Mouse (Mus musculus) kidney, embryonic 14.5 days (tissue): ENCODE measurements around the gene Cd37. TPM values are rescaled to one million over a fixed set of nuclear protein-coding genes. Genes with fewer than 3 reads are reported as not detected.
"Not testable (repeated sequence)": the region's sequence is repeated elsewhere in the genome, so short reads cannot be mapped to it uniquely, and the experiment has no call there.

Experiments used
- ATAC-seq: fragments of 200-750 bp; cut with Nextera tagmentation; 2 replicates; pipeline ENCODE4 v1.8.0; 2017; ENCODE audit warnings: moderate number of reproducible peaks, mild to moderate bottlenecking, moderate TSS enrichment, moderate library complexity; ENCODE audit not compliant: low FRiP score, low TSS enrichment
- H3K27ac ChIP-seq: fragments of 300-500 bp; sonication (generic); 2 replicates; pipeline ENCODE4 v1.5.1; 2014; ENCODE audit warnings: low read depth, mild to moderate bottlenecking, low read length, moderate library complexity, mixed read lengths
- H3K27me3 ChIP-seq: fragments of 300-500 bp; sonication (generic); 2 replicates; pipeline ENCODE4 v1.6.1; 2014; ENCODE audit warnings: mild to moderate bottlenecking, low read length; ENCODE audit not compliant: control insufficient read depth, insufficient read depth
- H3K36me3 ChIP-seq: fragments of 300-500 bp; sonication (generic); 2 replicates; pipeline ENCODE4 v1.6.1; 2014; ENCODE audit warnings: low read length, mixed read lengths; ENCODE audit not compliant: control insufficient read depth, insufficient read depth
- H3K4me1 ChIP-seq: fragments of 300-500 bp; sonication (generic); 2 replicates; pipeline ENCODE4 v1.6.1; 2014; ENCODE audit warnings: low read length, mixed read lengths; ENCODE audit not compliant: control insufficient read depth, insufficient read depth
- H3K4me2 ChIP-seq: fragments of 300-500 bp; sonication (generic); replicated peaks from 2 replicates; pipeline ENCODE4 v1.6.1; 2014; ENCODE audit warnings: low read depth, mild to moderate bottlenecking, low read length
- H3K4me3 ChIP-seq: fragments of 300-500 bp; sonication (generic); 2 replicates; pipeline ENCODE4 v1.5.1; 2014; ENCODE audit warnings: mild to moderate bottlenecking, low read length
- H3K9ac ChIP-seq: fragments of 300-500 bp; sonication (generic); 2 replicates; pipeline ENCODE4 v1.6.1; 2014; ENCODE audit warnings: low read depth, mild to moderate bottlenecking, low read length, moderate library complexity
- H3K9me3 ChIP-seq: fragments of 300-500 bp; sonication (generic); 2 replicates; pipeline ENCODE4 v1.6.1; 2016; ENCODE audit warnings: low read length; ENCODE audit not compliant: control insufficient read depth
- WGBS: fragments of 180-500 bp; shearing (Covaris S2); extraction: QIAGEN DNeasy Blood & Tissue Kit; methylation state at CpG from one replicate; pipeline ENCODE4 v1.1.7; 2014; 5-methylcytosine and 5-hydroxymethylcytosine counted together
- polyA plus RNA-seq: library from polyadenylated mRNA; unstranded; fragments of >200 nt; fragmentation: Nextera tagmentation; extraction: Ambion mirVana; gene quantifications from 2 replicates; pipeline ENCODE4 v1.2.1, GENCODE M21; 2014

Gene Cd37
- polyA plus RNA-seq, 1 experiment from 2014 or later: 0.60 TPM

DNA sequence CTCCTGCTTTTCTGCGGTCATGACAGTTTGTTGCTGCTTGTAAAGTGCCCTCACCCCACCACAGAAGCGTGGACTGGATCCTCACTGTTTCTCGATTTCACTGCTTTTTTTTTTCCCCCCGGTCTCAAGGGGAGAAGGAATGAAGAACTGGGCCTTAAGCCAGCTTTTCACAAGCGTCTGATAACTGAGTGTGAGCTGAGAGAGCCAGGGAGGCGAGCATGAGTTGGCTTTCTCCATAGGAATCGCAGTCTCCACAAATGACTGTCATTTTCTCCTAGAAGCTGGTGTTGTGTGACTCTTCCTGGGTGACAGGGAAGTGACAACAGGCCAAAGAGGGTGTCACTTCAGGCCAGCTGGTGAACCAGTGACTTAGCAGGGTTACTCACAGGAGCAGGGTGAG is 23.4 kb upstream of the Cd37 start:
- H3K9ac ChIP-seq: no peak overlapping the region
- 57% methylated on average over 7 of the region's 7 CpGs for WGBS
- no peak for ATAC-seq

DNA sequence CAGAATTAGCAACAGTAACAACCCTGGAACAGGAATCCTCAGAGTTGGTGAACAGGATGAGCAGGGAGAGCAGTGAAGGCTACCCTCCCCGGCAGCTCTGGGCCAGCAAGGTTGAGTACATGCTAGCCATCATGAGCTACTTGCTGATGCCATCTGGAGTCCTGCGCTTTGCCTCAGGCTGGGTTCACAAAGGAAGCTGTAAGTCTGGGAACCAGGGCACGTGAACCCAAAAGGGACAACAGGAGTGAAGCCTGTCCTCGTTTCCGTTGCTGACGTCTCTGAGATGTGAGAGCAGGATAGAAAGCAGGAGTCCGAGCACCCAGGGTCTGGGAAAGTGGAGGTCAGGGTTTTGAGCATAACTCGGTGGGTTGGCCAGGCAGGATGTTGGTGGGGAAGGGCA is 20.4 kb upstream of the Cd37 start:
- no peak for ATAC-seq
- H3K4me2 ChIP-seq: no peak overlapping the region
- H3K27ac ChIP-seq: no peak overlapping the region
- 87% methylated on average over 8 of the region's 8 CpGs for WGBS
- H3K27me3 ChIP-seq: no peaks in the 10 kb centered on the region
- H3K4me1 ChIP-seq: no peaks in the 10 kb centered on the region
- no peaks in the 10 kb centered on the region for H3K36me3 ChIP-seq
- H3K9ac ChIP-seq: no peak overlapping the region
- H3K4me3 ChIP-seq: no peak overlapping the region
- H3K9me3 ChIP-seq: no peaks in the 10 kb centered on the region

More for the DNA sequence above, 23.4 kb upstream of the Cd37 start:
- Histone ChIP-seq H3K27ac (no peak overlapping the region), H3K4me2 (no peak overlapping the region), H3K9me3 (no peaks in the 10 kb centered on the region), H3K27me3 (no peaks in the 10 kb centered on the region), H3K4me3 (no peak overlapping the region), H3K4me1 (no peaks in the 10 kb centered on the region), H3K36me3 (no peaks in the 10 kb centered on the region)

DNA sequence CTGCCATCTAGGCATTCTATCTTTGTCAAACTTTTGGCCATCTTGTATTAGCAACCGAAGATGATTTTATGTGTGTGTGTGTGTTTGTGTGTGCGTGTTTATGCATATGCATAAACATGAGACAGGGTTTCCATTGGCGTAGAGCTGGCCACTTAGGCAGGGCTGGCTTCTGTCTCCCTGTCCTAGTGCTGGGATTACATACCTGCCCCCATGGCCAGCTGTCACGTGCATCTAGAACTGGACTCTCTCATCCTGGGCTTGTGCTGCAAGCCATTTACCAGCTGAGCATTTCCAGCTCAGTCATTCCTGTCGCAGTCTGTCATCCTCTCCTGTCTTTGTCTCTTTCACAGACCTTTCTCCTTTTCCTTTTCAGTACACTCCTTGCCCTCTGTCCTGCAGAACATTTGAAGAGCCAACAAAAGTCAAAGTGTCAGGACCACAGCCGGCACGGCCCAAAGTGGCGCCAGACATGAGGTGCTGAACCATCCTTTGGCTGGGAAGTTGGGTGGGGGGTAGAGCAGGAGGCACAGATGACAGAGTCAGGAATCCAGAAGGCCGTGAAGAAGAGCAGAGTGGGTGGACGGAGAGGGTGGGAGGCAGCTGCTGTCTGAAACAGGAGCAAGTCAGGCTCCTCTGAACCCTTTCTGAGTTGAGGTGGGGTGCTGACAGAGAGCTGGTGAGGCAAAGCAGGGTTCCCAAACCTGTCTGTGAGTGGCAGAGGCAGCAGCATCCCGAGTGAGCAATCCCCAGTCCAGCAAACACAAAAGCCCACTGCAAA is 18.3 kb upstream of the Cd37 start:
- Histone ChIP-seq H3K4me2 (no peak overlapping the region), H3K4me1 (no peaks in the 10 kb centered on the region), H3K4me3 (no peak overlapping the region), H3K9me3 (no peaks in the 10 kb centered on the region), H3K9ac (no peak overlapping the region), H3K27ac (no peak overlapping the region), H3K36me3 (no peaks in the 10 kb centered on the region), H3K27me3 (no peaks in the 10 kb centered on the region)
- 55% methylated on average over 11 of the region's 11 CpGs for WGBS
- ATAC-seq: no peak

DNA sequence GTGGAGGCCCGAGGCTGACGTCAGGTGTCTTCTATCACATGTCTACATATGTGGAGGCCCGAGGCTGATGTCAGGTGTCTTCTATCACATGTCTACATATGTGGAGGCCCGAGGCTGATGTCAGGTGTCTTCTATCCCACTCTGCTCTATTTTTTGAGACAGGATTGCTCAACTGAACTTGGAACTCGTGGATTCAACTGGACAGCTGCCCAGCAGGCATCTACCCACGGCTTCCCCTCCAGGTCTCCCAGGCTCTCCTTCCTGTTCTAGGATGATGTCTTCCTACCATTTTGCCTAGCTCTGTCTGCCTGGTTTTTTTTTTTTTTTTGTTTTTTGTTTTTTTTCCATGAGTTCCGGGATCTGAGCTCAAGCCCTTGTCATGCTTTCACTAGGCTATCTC is 16.9 kb upstream of the Cd37 start:
- not testable (repeated sequence) for H3K36me3 ChIP-seq, H3K4me3 ChIP-seq, H3K9ac ChIP-seq, H3K4me1 ChIP-seq, H3K27ac ChIP-seq, ATAC-seq, H3K9me3 ChIP-seq, H3K4me2 ChIP-seq, H3K27me3 ChIP-seq
- WGBS: 55% methylated on average over 5 of the region's 7 CpGs

DNA sequence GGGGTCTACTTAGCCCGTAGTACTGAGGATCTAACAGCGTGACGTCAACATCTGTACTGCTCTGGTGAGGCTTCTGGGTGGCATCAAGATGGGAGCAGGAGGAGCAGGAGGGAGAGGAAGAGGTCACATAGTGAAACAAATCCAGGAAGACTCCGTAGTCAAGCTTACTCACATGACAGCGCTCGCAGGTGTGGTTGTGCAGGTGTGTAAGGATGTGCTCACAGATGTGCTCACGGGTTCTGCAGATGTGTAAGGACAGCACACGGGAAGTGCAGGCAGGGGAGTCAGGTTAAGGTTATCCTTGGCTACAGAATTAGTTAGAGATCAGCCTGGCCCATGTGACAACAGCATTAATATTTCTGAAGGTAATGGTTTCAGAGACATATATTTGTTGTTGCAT is 14.9 kb upstream of the Cd37 start:
- H3K27me3 ChIP-seq: no peaks in the 10 kb centered on the region
- no peak overlapping the region for H3K4me2 ChIP-seq
- H3K36me3 ChIP-seq: no peaks in the 10 kb centered on the region
- WGBS: 89% methylated on average over 8 of the region's 8 CpGs
- no peaks in the 10 kb centered on the region for H3K4me1 ChIP-seq
- no peaks in the 10 kb centered on the region for H3K9me3 ChIP-seq
- no peak for ATAC-seq
- H3K9ac ChIP-seq: no peak overlapping the region
- no peak overlapping the region for H3K4me3 ChIP-seq
- H3K27ac ChIP-seq: no peak overlapping the region

DNA sequence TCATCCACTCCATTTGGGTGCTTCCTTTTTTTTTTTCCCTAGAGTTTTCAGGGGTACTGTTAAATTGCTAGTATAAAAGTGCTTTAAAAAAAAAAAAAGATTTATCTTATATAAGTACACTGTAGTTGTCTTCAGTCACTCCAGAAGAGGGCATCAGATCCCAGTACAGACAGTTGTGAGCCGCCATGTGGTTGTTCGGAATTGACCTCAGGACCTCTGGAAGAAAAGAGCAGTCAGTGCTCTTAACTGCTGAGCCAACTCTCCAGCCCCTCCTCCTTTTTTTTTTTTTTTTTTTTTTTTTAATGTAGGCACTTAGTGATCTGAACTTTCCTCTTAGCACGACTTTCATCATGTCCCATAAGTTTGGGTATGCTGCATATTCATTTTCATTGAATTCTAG is 8.8 kb upstream of the Cd37 start:
- Histone ChIP-seq H3K27ac (no peak overlapping the region), H3K4me3 (no peak overlapping the region), H3K9me3 (no peaks in the 10 kb centered on the region), H3K4me2 (no peak overlapping the region), H3K36me3 (no peaks in the 10 kb centered on the region), H3K9ac (no peak overlapping the region), H3K4me1 (no peaks in the 10 kb centered on the region), H3K27me3 (no peaks in the 10 kb centered on the region)
- no peak for ATAC-seq
- 38% methylated on average over 3 of the region's 3 CpGs for WGBS

DNA sequence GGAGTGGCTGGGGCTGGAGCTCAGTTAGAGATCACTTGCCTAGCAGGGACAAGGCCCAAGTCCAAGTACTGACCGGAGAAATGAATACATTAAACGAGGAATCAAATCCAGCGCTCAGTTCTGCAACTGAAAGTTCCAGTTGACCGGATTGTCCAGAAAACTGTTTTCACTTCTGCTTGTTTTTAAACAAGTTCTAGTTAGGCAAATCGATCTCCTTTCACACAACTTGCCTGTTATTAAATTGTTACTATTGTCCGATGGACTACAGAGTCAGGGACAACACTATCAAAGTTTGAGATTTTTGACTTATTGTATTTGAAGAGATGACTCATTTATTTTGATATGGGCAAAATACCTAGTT is 2.5 kb upstream of the Cd37 start:
- Histone ChIP-seq H3K36me3 (no peaks in the 10 kb centered on the region), H3K4me2 (peak overlapping the region; percentile 38), H3K27ac (no peak overlapping the region), H3K4me3 (peak overlapping the region; percentile 9; the same call in 1 of the 2 replicates), H3K9ac (peak overlapping the region; percentile 42; the same call in 1 of the 2 replicates), H3K27me3 (peaks cover 2% of the 10 kb centered on the region; the same call in 1 of the 2 replicates), H3K9me3 (no peaks in the 10 kb centered on the region), H3K4me1 (no peaks in the 10 kb centered on the region)
- ATAC-seq: no peak
- WGBS: 78% methylated on average over 6 of the region's 6 CpGs

DNA sequence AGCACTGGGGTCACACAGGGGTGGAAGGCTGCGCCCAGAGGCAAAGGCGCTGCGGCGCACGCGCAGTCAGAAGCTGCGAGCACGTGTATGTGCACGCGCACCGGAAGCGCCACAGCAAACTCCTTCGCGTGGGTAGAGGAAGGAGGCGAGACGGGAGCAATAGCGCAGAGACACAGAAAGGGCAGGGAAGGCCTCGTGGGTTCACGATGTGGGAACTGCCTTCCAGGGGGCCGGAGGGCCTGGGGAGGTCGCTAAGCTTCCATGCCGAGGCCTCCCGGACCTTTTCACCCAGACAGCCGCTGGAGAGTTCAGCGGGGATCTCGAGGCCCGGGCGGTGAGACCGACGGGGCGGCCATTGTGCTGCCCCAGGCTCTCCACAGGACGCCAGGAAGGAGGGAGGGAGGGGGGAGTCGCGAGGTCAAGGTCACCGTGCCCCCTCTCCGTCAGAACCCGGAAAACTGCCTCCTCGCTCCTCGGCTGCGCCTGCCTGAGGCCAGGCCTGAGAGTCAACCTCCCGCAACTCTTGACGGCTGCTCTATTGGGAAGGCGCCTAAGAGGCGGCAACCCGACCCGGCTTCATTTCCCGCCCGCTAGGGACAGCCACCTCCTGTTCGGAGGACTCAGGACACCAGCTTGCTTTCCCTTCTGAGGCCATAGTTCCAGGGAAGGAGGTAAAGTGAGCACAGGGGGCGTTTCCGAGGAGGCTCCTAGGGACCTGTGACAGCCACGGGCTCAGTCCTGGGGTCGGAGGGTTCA is 1.9 kb upstream of the Cd37 start, which contains the start of gene Slc6a16:
TSS of gene Slc6a16 (plus strand) at position 453 of the 756 bp plus-strand sequence.
- peak within 1 kb of the TSS; percentile 42; the same call in 1 of the 2 replicates for H3K9ac ChIP-seq
- H3K4me2 ChIP-seq: peak within 1 kb of the TSS; percentile 38
- no peaks in the 10 kb centered on the region for H3K36me3 ChIP-seq
- H3K27me3 ChIP-seq: peaks cover 2% of the 10 kb centered on the region; the same call in 1 of the 2 replicates
- H3K27ac ChIP-seq: no peak within 1 kb of the TSS
- peak; percentile 51 for ATAC-seq
- WGBS: 11% methylated on average over 51 of the region's 53 CpGs
- peak within 1 kb of the TSS; percentile 9; the same call in 1 of the 2 replicates for H3K4me3 ChIP-seq
- H3K4me1 ChIP-seq: no peaks in the 10 kb centered on the region
- H3K9me3 ChIP-seq: no peaks in the 10 kb centered on the region

DNA sequence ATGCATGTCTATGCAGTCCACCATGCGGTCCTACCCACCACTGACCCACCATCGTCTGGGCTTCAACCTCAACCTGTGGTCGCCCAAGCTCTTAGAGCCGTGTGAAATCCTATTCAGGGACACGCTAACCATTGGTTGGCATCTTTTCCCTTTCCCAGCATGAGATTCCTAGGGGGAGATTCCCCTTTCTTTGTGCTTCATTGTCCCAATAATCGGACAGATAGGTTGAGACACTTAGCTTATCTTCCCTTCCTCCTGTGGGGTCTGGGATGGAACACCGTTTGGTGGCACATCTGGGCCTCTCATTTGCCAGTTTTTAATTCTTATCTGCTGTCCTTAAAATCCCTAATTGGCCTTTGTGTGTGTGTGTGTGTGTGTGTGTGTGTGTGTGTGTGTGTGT is 1.2 kb upstream of the Cd37 start:
- H3K4me3 ChIP-seq: no peak overlapping the region
- H3K27ac ChIP-seq: no peak overlapping the region
- no peaks in the 10 kb centered on the region for H3K9me3 ChIP-seq
- no peaks in the 10 kb centered on the region for H3K4me1 ChIP-seq
- H3K4me2 ChIP-seq: no peak overlapping the region
- peaks cover 2% of the 10 kb centered on the region; the same call in 1 of the 2 replicates for H3K27me3 ChIP-seq
- ATAC-seq: no peak
- no peak overlapping the region for H3K9ac ChIP-seq
- 86% methylated on average over 7 of the region's 7 CpGs for WGBS
- no peaks in the 10 kb centered on the region for H3K36me3 ChIP-seq
